ENCODE assay signal across 9 mouse cellular contexts in genomic region chr5:120694695-120695074, GRCm38 (mm10). TPM values are rescaled to one million over a fixed set of nuclear protein-coding genes. Genes with fewer than 3 reads are reported as not detected.
A peak's percentile ranks its signal among the peaks of the same experiment; 100 is the strongest.
DNase-seq lines count a peak whose midpoint lies in the region; ATAC-seq and TF ChIP-seq lines count a peak whose summit lies in the region.
"Had no signal": no experiment of that assay in that cellular context is flagged by ENCODE, and none has a peak within 500 bp of the region (broad histone marks: within the 10 kb centered on the region; RNA-seq: fewer than 3 reads in every experiment).

No protein-coding gene starts in this region.

- intact Hi-C loops in gastrocnemius, adult 2 months (cut with DNase I): no loop called here

- H3K4me2 ChIP-seq in forebrain, embryonic 16.5 days (ENCODE audit: low read length): no peak overlapping the region
- no peak overlapping the region for H3K4me2 ChIP-seq in midbrain, embryonic 14.5 days (ENCODE audit: low read length)
- H3K4me2 ChIP-seq in embryonic facial prominence, embryonic 13.5 days: peak overlapping the region; percentile 50
- peak overlapping the region; percentile 32; the same call in 1 of the 2 replicates for H3K4me2 ChIP-seq in limb, embryonic 15.5 days

- peaks cover 94% of the 10 kb centered on the region for H3K27me3 ChIP-seq in forebrain, embryonic 10.5 days (ENCODE audit: poor library complexity, severe bottlenecking)
- peaks cover 24% of the 10 kb centered on the region for H3K27me3 ChIP-seq in forebrain, embryonic 16.5 days (replicated peaks; ENCODE audit: control insufficient read depth, insufficient read depth, low read length)
- H3K27me3 ChIP-seq in midbrain, embryonic 10.5 days (ENCODE audit: low read depth, poor library complexity, severe bottlenecking): peaks cover 94% of the 10 kb centered on the region
- H3K27me3 ChIP-seq in midbrain, embryonic 14.5 days (ENCODE audit: control insufficient read depth, insufficient read depth, low read length): peaks cover 24% of the 10 kb centered on the region
- H3K27me3 ChIP-seq in embryonic facial prominence, embryonic 13.5 days: peaks cover 77% of the 10 kb centered on the region
- H3K27me3 ChIP-seq in limb, embryonic 15.5 days: peaks cover 67% of the 10 kb centered on the region

- ATAC-seq in forebrain, embryonic 16.5 days: no peak
- no peak for ATAC-seq in midbrain, embryonic 14.5 days (ENCODE audit: low FRiP score, low TSS enrichment)
- ATAC-seq in embryonic facial prominence, embryonic 13.5 days (ENCODE audit: insufficient number of reproducible peaks, insufficient read depth, low FRiP score, low TSS enrichment, low read depth): no peak
- ATAC-seq in limb, embryonic 15.5 days (ENCODE audit: insufficient number of reproducible peaks, low FRiP score, low TSS enrichment, low read depth): no peak
- no peak for ATAC-seq in granulocyte monocyte progenitor cell, adult 5-6 weeks (replicated peaks; ENCODE audit: poor library complexity, severe bottlenecking)

- no peaks in the 10 kb centered on the region for H3K9me3 ChIP-seq in forebrain, embryonic 10.5 days
- no peaks in the 10 kb centered on the region for H3K9me3 ChIP-seq in forebrain, embryonic 16.5 days (ENCODE audit: control insufficient read depth, low read length)
- H3K9me3 ChIP-seq in midbrain, embryonic 10.5 days (replicated peaks): no peaks in the 10 kb centered on the region
- no peaks in the 10 kb centered on the region for H3K9me3 ChIP-seq in midbrain, embryonic 14.5 days (ENCODE audit: control insufficient read depth, low read length)
- no peaks in the 10 kb centered on the region for H3K9me3 ChIP-seq in embryonic facial prominence, embryonic 13.5 days
- H3K9me3 ChIP-seq in limb, embryonic 15.5 days: no peaks in the 10 kb centered on the region

- H3K9ac ChIP-seq in forebrain, embryonic 16.5 days (replicated peaks; ENCODE audit: low read depth, low read length): no peak overlapping the region
- H3K9ac ChIP-seq in midbrain, embryonic 14.5 days (replicated peaks; ENCODE audit: low read length): no peak overlapping the region
- H3K9ac ChIP-seq in embryonic facial prominence, embryonic 13.5 days: peak overlapping the region; percentile 46; the same call in 1 of the 2 replicates
- no peak overlapping the region for H3K9ac ChIP-seq in limb, embryonic 15.5 days

- no peak overlapping the region for H3K27ac ChIP-seq in forebrain, embryonic 10.5 days
- H3K27ac ChIP-seq in forebrain, embryonic 16.5 days (ENCODE audit: low read length): no peak overlapping the region
- H3K27ac ChIP-seq in midbrain, embryonic 10.5 days (replicated peaks): no peak overlapping the region; the same call in 1 of the 2 replicates
- H3K27ac ChIP-seq in midbrain, embryonic 14.5 days (replicated peaks; ENCODE audit: low read depth, low read length): no peak overlapping the region
- H3K27ac ChIP-seq in embryonic facial prominence, embryonic 13.5 days: no peak overlapping the region
- H3K27ac ChIP-seq in limb, embryonic 15.5 days: no peak overlapping the region
- no peak overlapping the region for H3K27ac ChIP-seq in gastrocnemius, adult 2 months

- TF ChIP-seq CTCF in gastrocnemius, adult 2 months (IDR thresholded peaks at IDR 0.05): no peak

- DNase-seq in forebrain, embryonic 10.5 days (ENCODE audit: extremely low spot score, low spot score): no peak
- no peak for DNase-seq in midbrain, embryonic 10.5 days (ENCODE audit: low spot score)
- DNase-seq in midbrain, embryonic 14.5 days: no peak
- DNase-seq in gastrocnemius, adult 2 months: no peak

- WGBS in forebrain, embryonic 10.5 days: 2% methylated on average over 41 of the region's 41 CpGs
- 5% methylated on average over 41 of the region's 41 CpGs for WGBS in forebrain, embryonic 16.5 days
- 3% methylated on average over 40 of the region's 41 CpGs for whole genome bisulfite sequencing in midbrain, embryonic 10.5 days
- WGBS in midbrain, embryonic 14.5 days: 5% methylated on average over 41 of the region's 41 CpGs
- 6% methylated on average over 41 of the region's 41 CpGs for WGBS in embryonic facial prominence, embryonic 13.5 days
- 5% methylated on average over 41 of the region's 41 CpGs for WGBS in limb, embryonic 15.5 days

- peak overlapping the region; percentile 47 for H3K4me3 ChIP-seq in forebrain, embryonic 10.5 days
- no peak overlapping the region for H3K4me3 ChIP-seq in forebrain, embryonic 16.5 days (replicated peaks; ENCODE audit: low read length)
- H3K4me3 ChIP-seq in midbrain, embryonic 10.5 days: peak overlapping the region; percentile 42
- H3K4me3 ChIP-seq in midbrain, embryonic 14.5 days (replicated peaks; ENCODE audit: low read depth, low read length): no peak overlapping the region
- peak overlapping the region; percentile 28 for H3K4me3 ChIP-seq in embryonic facial prominence, embryonic 13.5 days
- peak overlapping the region; percentile 19 for H3K4me3 ChIP-seq in limb, embryonic 15.5 days
- H3K4me3 ChIP-seq in gastrocnemius, adult 2 months: no peak overlapping the region

- no peaks in the 10 kb centered on the region for H3K36me3 ChIP-seq in forebrain, embryonic 10.5 days (replicated peaks)
- peaks cover 11% of the 10 kb centered on the region for H3K36me3 ChIP-seq in forebrain, embryonic 16.5 days (ENCODE audit: control insufficient read depth, insufficient read depth)
- no peaks in the 10 kb centered on the region for H3K36me3 ChIP-seq in midbrain, embryonic 10.5 days
- H3K36me3 ChIP-seq in midbrain, embryonic 14.5 days (ENCODE audit: control insufficient read depth, insufficient read depth, low read length): peaks cover 36% of the 10 kb centered on the region
- H3K36me3 ChIP-seq in embryonic facial prominence, embryonic 13.5 days: peaks cover 7% of the 10 kb centered on the region; the same call in 1 of the 2 replicates
- 0 out of 2 replicates have a peak, but pooled peaks cover 3% of the 10 kb centered on the region for H3K36me3 ChIP-seq in limb, embryonic 15.5 days

- H3K4me1 ChIP-seq in forebrain, embryonic 10.5 days: peaks cover 34% of the 10 kb centered on the region
- peaks cover 14% of the 10 kb centered on the region for H3K4me1 ChIP-seq in forebrain, embryonic 16.5 days (replicated peaks; ENCODE audit: control insufficient read depth, insufficient read depth, low read length)
- peaks cover 28% of the 10 kb centered on the region for H3K4me1 ChIP-seq in midbrain, embryonic 10.5 days
- peaks cover 12% of the 10 kb centered on the region for H3K4me1 ChIP-seq in midbrain, embryonic 14.5 days (ENCODE audit: control insufficient read depth, insufficient read depth, low read length)
- H3K4me1 ChIP-seq in embryonic facial prominence, embryonic 13.5 days: 0 out of 2 replicates have a peak, but pooled peaks cover 14% of the 10 kb centered on the region
- H3K4me1 ChIP-seq in limb, embryonic 15.5 days: peaks cover 22% of the 10 kb centered on the region

RNA-seq across cellular contexts. Expression of gene Dtx1, which starts 17.0 kb away (rescaled TPM):
- 1.3 and 2.0 TPM in 2 replicates for polyA plus RNA-seq in forebrain, embryonic 10.5 days (2016; fragmentation: Nextera tagmentation; extraction: Ambion mirVana)
- polyA plus RNA-seq in forebrain, embryonic 16.5 days (2015; fragmentation: Nextera tagmentation; extraction: Ambion mirVana): 43.4 and 44.1 TPM in 2 replicates
- polyA plus RNA-seq in midbrain, embryonic 10.5 days (2016; fragmentation: Nextera tagmentation; extraction: Ambion mirVana): 2.2 and 4.8 TPM in 2 replicates
- polyA plus RNA-seq in midbrain, embryonic 14.5 days (2014; fragmentation: Nextera tagmentation; extraction: Ambion mirVana): 50.0 and 61.4 TPM in 2 replicates
- polyA plus RNA-seq in embryonic facial prominence, embryonic 13.5 days (2015; fragmentation: Nextera tagmentation; extraction: Ambion mirVana): 6.2 and 7.2 TPM in 2 replicates
- 2.7 and 4.0 TPM in 2 replicates for polyA plus RNA-seq in limb, embryonic 15.5 days (2015; fragmentation: Nextera tagmentation; extraction: Ambion mirVana)
- total RNA-seq in gastrocnemius, adult 2 months (2021): under 1 TPM; 0.45 to 0.54 TPM
- not detected in 2 replicates for total RNA-seq in granulocyte monocyte progenitor cell, adult 5-6 weeks (2014; fragmentation: Nextera tagmentation)
- total RNA-seq in granulocyte monocyte progenitor cell, adult 5-6 weeks (2017): not detected in 2 replicates
- total RNA-seq: common myeloid progenitor, adult 5-6 weeks had no signal

RNA-seq across cellular contexts. Expression of gene Rasal1, which starts 46.1 kb away (rescaled TPM):
- polyA plus RNA-seq in forebrain, embryonic 10.5 days (2016; fragmentation: Nextera tagmentation; extraction: Ambion mirVana): 0.21 and 0.24 TPM in 2 replicates
- polyA plus RNA-seq in forebrain, embryonic 16.5 days (2015; fragmentation: Nextera tagmentation; extraction: Ambion mirVana): 5.3 and 6.3 TPM in 2 replicates
- 0.10 and 0.21 TPM in 2 replicates for polyA plus RNA-seq in midbrain, embryonic 10.5 days (2016; fragmentation: Nextera tagmentation; extraction: Ambion mirVana)
- polyA plus RNA-seq in midbrain, embryonic 14.5 days (2014; fragmentation: Nextera tagmentation; extraction: Ambion mirVana): 0.84 and 1.3 TPM in 2 replicates
- polyA plus RNA-seq in embryonic facial prominence, embryonic 13.5 days (2015; fragmentation: Nextera tagmentation; extraction: Ambion mirVana): 0.32 TPM in 1 of 2 replicates, not detected in the other
- polyA plus RNA-seq in limb, embryonic 15.5 days (2015; fragmentation: Nextera tagmentation; extraction: Ambion mirVana): 0.43 and 0.49 TPM in 2 replicates
- total RNA-seq in gastrocnemius, adult 2 months (2021): not detected
- not detected in 2 replicates for total RNA-seq in granulocyte monocyte progenitor cell, adult 5-6 weeks (2014; fragmentation: Nextera tagmentation)
- total RNA-seq in granulocyte monocyte progenitor cell, adult 5-6 weeks (2017): not detected in 2 replicates

RNA-seq across cellular contexts. Expression of gene Oas2, which starts 55.0 kb away (rescaled TPM):
- polyA plus RNA-seq in forebrain, embryonic 10.5 days (2016; fragmentation: Nextera tagmentation; extraction: Ambion mirVana): 0.11 TPM in 1 of 2 replicates, not detected in the other
- polyA plus RNA-seq in forebrain, embryonic 16.5 days (2015; fragmentation: Nextera tagmentation; extraction: Ambion mirVana): 0.27 TPM in 1 of 2 replicates, not detected in the other
- 0.09 TPM in 1 of 2 replicates, not detected in the other for polyA plus RNA-seq in midbrain, embryonic 10.5 days (2016; fragmentation: Nextera tagmentation; extraction: Ambion mirVana)
- 0.43 TPM in 1 of 2 replicates, not detected in the other for polyA plus RNA-seq in midbrain, embryonic 14.5 days (2014; fragmentation: Nextera tagmentation; extraction: Ambion mirVana)
- polyA plus RNA-seq in embryonic facial prominence, embryonic 13.5 days (2015; fragmentation: Nextera tagmentation; extraction: Ambion mirVana): 0.21 and 0.38 TPM in 2 replicates
- 0.32 and 0.44 TPM in 2 replicates for polyA plus RNA-seq in limb, embryonic 15.5 days (2015; fragmentation: Nextera tagmentation; extraction: Ambion mirVana)
- total RNA-seq in gastrocnemius, adult 2 months (2021): under 1 TPM; 0.10 to 0.28 TPM
- 0.47 TPM in 1 of 2 replicates, not detected in the other for total RNA-seq in granulocyte monocyte progenitor cell, adult 5-6 weeks (2014; fragmentation: Nextera tagmentation)
- 1.0 TPM in 1 of 2 replicates, not detected in the other for total RNA-seq in granulocyte monocyte progenitor cell, adult 5-6 weeks (2017)

Comparison
In these comparisons a context has a peak if more than half of its experiments do, and no peak if none do; other contexts are left out.
1. H3K4me3 ChIP-seq: peak in forebrain, embryonic 10.5 days (single experiment), midbrain, embryonic 10.5 days (single experiment), embryonic facial prominence, embryonic 13.5 days (single experiment) and limb, embryonic 15.5 days (single experiment); none in forebrain, embryonic 16.5 days (single experiment), midbrain, embryonic 14.5 days (single experiment) and gastrocnemius, adult 2 months (single experiment).
2. H3K4me2 ChIP-seq: peak in embryonic facial prominence, embryonic 13.5 days (single experiment) and limb, embryonic 15.5 days (single experiment); none in forebrain, embryonic 16.5 days (single experiment) and midbrain, embryonic 14.5 days (single experiment).